Mouse (Mus musculus): ENCODE data around the gene Fam53a. TPM values are rescaled to one million over a fixed set of nuclear protein-coding genes. Genes with fewer than 3 reads are reported as not detected.

Fam53a gene
- 7.3 TPM for polyA plus RNA-seq (2014; fragmentation: Illumina TruSeq; extraction: RNeasy Lipid Tissue Mini Kit (QIAGEN cat#74804); ENCODE audit: low read depth, low replicate concordance)

DNA sequence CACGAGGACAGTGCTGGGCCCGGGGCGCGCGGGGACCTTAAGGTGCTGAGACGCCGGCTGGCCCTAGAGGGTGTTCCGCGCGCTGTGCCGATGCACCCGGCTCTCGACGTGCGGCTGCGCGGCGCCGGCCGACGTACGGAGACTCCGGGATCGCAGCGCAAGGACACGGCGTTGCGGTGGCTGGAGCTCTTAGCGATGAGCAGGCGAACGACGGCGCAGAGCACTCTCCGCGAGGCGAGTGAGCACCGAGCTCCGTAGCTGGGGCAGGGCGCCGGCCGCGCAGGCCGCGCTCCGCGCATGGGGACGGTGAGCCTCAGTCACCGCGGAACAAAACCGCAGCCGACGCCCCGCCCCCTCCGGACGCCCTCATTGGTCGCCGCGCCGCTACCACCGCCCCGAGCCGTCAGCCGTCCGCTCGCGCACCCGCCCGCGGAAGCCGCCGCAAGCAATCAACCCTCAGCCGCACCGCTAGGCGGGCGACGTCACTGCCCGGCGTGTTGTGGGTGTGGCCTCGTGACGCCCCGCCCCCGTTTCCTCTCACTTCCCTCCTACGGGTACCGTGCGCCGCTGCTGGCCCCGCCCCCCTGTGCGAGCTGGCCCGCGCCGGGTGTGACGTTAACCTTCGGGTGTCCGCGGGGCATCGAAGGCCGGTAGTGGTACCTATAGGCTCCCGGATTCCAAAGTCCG is at the start of gene Fam53a, which contains the start of gene Gm9903:
Gene Fam53a, minus strand, starts transcription at position 335 of the 687 bp plus-strand sequence.
Gene Gm9903, plus strand, starts transcription at position 625 of the 687 bp plus-strand sequence.

DNA sequence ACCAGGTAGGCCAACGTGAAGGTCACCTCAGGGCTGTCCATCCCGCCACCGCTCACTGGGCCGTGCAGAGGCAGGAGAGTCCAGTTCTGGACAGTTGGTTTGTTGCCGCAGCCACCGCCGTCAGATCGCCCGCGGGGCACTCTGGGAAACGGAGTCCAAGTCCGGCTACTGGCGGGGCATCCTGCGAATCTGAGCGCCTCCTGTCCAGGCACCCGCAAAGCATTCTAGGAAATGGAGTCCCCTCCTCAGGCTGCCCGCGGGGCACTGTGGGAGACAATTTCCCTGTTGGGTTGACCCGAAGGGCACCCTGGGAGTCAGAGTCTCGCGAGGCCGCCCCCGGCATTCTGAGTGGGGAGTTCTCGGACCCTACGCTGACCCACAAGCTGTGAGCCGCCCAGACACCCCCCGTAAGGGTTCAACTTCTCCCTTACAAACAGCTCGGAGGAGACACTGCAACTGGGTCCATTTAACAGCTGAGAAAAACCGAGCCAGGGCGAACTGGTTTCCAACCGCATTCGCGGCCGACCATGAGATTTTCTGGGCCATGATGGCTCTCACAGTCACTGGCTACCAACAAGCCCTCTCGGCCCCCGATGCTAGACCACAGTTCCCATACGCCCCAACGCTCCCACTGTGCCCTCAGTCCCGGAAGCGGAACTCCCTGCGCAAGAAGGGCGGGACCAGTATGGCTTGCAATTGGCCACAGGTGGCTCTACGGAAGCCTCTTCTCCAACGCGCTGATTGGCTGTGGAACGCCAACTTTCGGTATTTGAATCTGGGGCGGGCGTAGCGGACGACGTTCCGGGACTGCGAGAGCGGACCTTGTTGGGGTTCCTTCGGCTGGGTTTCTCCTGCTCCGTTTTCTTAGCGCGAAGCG is 28.6 kb upstream of the Fam53a start, which contains the start of the genes Tacc3 and Tmem129:
Gene Tacc3, plus strand, starts transcription at position 342 of the 877 bp plus-strand sequence.
Gene Tmem129, minus strand, starts transcription at position 630 of the 877 bp plus-strand sequence.

GRCm38 (mm10) chr5:33651921-33652782 is 22.7 kb upstream of the Fam53a start, which contains the start of gene Slbp:
Gene Slbp, minus strand, starts transcription at chr5:33652574.

Other genes with a start within 250 kb of the Fam53a start
- gene Nkx1-1, start 195.7 kb downstream of the Fam53a start, polyA plus RNA-seq (2014; fragmentation: Illumina TruSeq; extraction: RNeasy Lipid Tissue Mini Kit (QIAGEN cat#74804); ENCODE audit: low read depth, low replicate concordance): not detected
- not detected for gene Gm9903, start 290 bp upstream of the Fam53a start, polyA plus RNA-seq (2014; fragmentation: Illumina TruSeq; extraction: RNeasy Lipid Tissue Mini Kit (QIAGEN cat#74804); ENCODE audit: low read depth, low replicate concordance)
- gene Slbp, start 22.9 kb upstream of the Fam53a start, polyA plus RNA-seq (2014; fragmentation: Illumina TruSeq; extraction: RNeasy Lipid Tissue Mini Kit (QIAGEN cat#74804); ENCODE audit: low read depth, low replicate concordance): 117 TPM
- 16.3 TPM for gene Tacc3, start 28.5 kb upstream of the Fam53a start, polyA plus RNA-seq (2014; fragmentation: Illumina TruSeq; extraction: RNeasy Lipid Tissue Mini Kit (QIAGEN cat#74804); ENCODE audit: low read depth, low replicate concordance)
- gene Tmem129, start 28.8 kb upstream of the Fam53a start, polyA plus RNA-seq (2014; fragmentation: Illumina TruSeq; extraction: RNeasy Lipid Tissue Mini Kit (QIAGEN cat#74804); ENCODE audit: low read depth, low replicate concordance): 15.0 TPM
- 0.23 TPM for gene Fgfr3, start 92.0 kb upstream of the Fam53a start, polyA plus RNA-seq (2014; fragmentation: Illumina TruSeq; extraction: RNeasy Lipid Tissue Mini Kit (QIAGEN cat#74804); ENCODE audit: low read depth, low replicate concordance)
- 13.2 TPM for gene Letm1, start 153.2 kb upstream of the Fam53a start, polyA plus RNA-seq (2014; fragmentation: Illumina TruSeq; extraction: RNeasy Lipid Tissue Mini Kit (QIAGEN cat#74804); ENCODE audit: low read depth, low replicate concordance)
- 76.8 TPM for gene Nsd2, start 191.1 kb upstream of the Fam53a start, polyA plus RNA-seq (2014; fragmentation: Illumina TruSeq; extraction: RNeasy Lipid Tissue Mini Kit (QIAGEN cat#74804); ENCODE audit: low read depth, low replicate concordance)

Measured in adrenal gland, adult 10 weeks (tissue).